In the genomic region with DNA sequence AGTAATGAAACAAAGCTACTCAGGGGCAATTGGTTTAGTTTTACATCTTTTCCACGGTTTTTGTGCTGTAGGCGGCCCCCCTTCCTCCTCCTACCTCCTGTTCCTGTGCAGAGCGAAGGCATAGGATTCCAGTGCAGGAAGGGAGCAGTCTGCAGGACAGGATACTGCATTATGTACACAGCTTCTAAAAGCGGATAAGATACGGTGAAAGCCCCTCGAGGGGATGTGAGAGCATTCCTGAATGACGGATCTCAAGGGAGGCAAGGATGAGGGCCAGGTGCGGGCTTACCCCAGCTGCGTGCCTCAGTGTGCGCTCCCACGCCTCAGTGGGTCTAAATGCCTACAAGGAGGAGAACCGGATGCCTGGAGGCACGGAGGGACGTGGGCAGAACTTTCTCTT, we compare ENCODE assay signal across 15 mouse cellular contexts. TPM values are rescaled to one million over a fixed set of nuclear protein-coding genes. Genes with fewer than 3 reads are reported as not detected.
DNase-seq lines count a peak whose midpoint lies in the region; ATAC-seq and TF ChIP-seq lines count a peak whose summit lies in the region.
"Had no signal": no experiment of that assay in that cellular context is flagged by ENCODE, and none has a peak within 500 bp of the region (broad histone marks: within the 10 kb centered on the region; RNA-seq: fewer than 3 reads in every experiment).

No protein-coding gene starts in this region.

- H3K4me3 ChIP-seq in heart, embryonic 12.5 days, result peak overlapping the region; percentile 23
- no peak overlapping the region for H3K4me3 ChIP-seq in lung, embryonic 14.5 days (ENCODE audit: low read depth, low read length)
- no peak overlapping the region for H3K4me3 ChIP-seq in embryonic facial prominence, embryonic 11.5 days (ENCODE audit: low read depth, low read length)
- H3K4me3 ChIP-seq in limb, embryonic 15.5 days, result no peak overlapping the region; the same call in 1 of the 2 replicates
- H3K4me3 ChIP-seq: liver, embryonic 13.5 days had no signal

- no peaks in the 10 kb centered on the region for H3K36me3 ChIP-seq in heart, embryonic 12.5 days
- H3K36me3 ChIP-seq in lung, embryonic 14.5 days (ENCODE audit: insufficient read depth), result no peaks in the 10 kb centered on the region
- no peaks in the 10 kb centered on the region for H3K36me3 ChIP-seq in embryonic facial prominence, embryonic 11.5 days (replicated peaks; ENCODE audit: control insufficient read depth, insufficient read depth, low read depth, low read length)
- H3K36me3 ChIP-seq in limb, embryonic 15.5 days, result no peaks in the 10 kb centered on the region
- H3K36me3 ChIP-seq: liver, embryonic 13.5 days had no signal

- H3K27ac ChIP-seq in heart, embryonic 12.5 days (ENCODE audit: poor library complexity, severe bottlenecking), result no peak overlapping the region
- no peak overlapping the region for H3K27ac ChIP-seq in lung, embryonic 14.5 days (ENCODE audit: low read depth)
- no peak overlapping the region for H3K27ac ChIP-seq in embryonic facial prominence, embryonic 11.5 days (replicated peaks; ENCODE audit: low read depth, low read length)
- no peak overlapping the region for H3K27ac ChIP-seq in limb, embryonic 15.5 days
- H3K27ac ChIP-seq: liver, embryonic 13.5 days had no signal

- TF ChIP-seq CTCF in lung, embryonic 14.5 days (IDR thresholded peaks at IDR 0.05; ENCODE audit: low read depth), result no peak

- no peaks in the 10 kb centered on the region for H3K27me3 ChIP-seq in heart, embryonic 12.5 days (replicated peaks)
- 0 out of 2 replicates have a peak, but pooled peaks cover 2% of the 10 kb centered on the region for H3K27me3 ChIP-seq in lung, embryonic 14.5 days (ENCODE audit: insufficient read depth, low read length)
- no peaks in the 10 kb centered on the region for H3K27me3 ChIP-seq in embryonic facial prominence, embryonic 11.5 days (ENCODE audit: control insufficient read depth, insufficient read depth, low read length)
- no peaks in the 10 kb centered on the region for H3K27me3 ChIP-seq in limb, embryonic 15.5 days
- H3K27me3 ChIP-seq: liver, embryonic 13.5 days had no signal

- no peak overlapping the region for H3K9ac ChIP-seq in heart, embryonic 12.5 days
- no peak overlapping the region for H3K9ac ChIP-seq in lung, embryonic 14.5 days
- no peak overlapping the region for H3K9ac ChIP-seq in embryonic facial prominence, embryonic 11.5 days (replicated peaks; ENCODE audit: low read length)
- no peak overlapping the region for H3K9ac ChIP-seq in limb, embryonic 15.5 days
- H3K9ac ChIP-seq: liver, embryonic 13.5 days had no signal

- peak overlapping the region; percentile 59 for H3K4me2 ChIP-seq in heart, embryonic 12.5 days
- peak overlapping the region; percentile 41 for H3K4me2 ChIP-seq in lung, embryonic 14.5 days
- H3K4me2 ChIP-seq in embryonic facial prominence, embryonic 11.5 days (ENCODE audit: low read depth, low read length), result peak overlapping the region; percentile 5; the same call in 1 of the 2 replicates
- H3K4me2 ChIP-seq in limb, embryonic 15.5 days, result peak overlapping the region; percentile 33
- H3K4me2 ChIP-seq: liver, embryonic 13.5 days had no signal

- WGBS in heart, embryonic 12.5 days, result 16% methylated on average over 14 of the region's 14 CpGs
- 16% methylated on average over 14 of the region's 14 CpGs for WGBS in lung, embryonic 14.5 days
- WGBS in embryonic facial prominence, embryonic 11.5 days, result 18% methylated on average over 14 of the region's 14 CpGs
- 28% methylated on average over 14 of the region's 14 CpGs for WGBS in limb, embryonic 15.5 days

- DNase-seq in heart, adult 18-20 months, result no peak
- peak; percentile 47 for DNase-seq in lung, embryonic 14.5 days
- DNase-seq in lung, adult 18-20 months, result no peak
- peak; percentile 49 for DNase-seq in embryonic facial prominence, embryonic 11.5 days (ENCODE audit: low spot score)
- no peak for DNase-seq in cerebellum, adult 11 months
- DNase-seq: adrenal gland, postnatal 10 days; cerebellum, adult 9-10 months; liver, embryonic 13.5 days; thymus, adult 18-20 months had no signal

- peak; percentile 81 for ATAC-seq in heart, embryonic 12.5 days (ENCODE audit: insufficient number of reproducible peaks, low FRiP score)
- peak; percentile 83 for ATAC-seq in lung, embryonic 14.5 days (ENCODE audit: insufficient read depth)
- peak; percentile 72 for ATAC-seq in embryonic facial prominence, embryonic 11.5 days (replicated peaks; ENCODE audit: insufficient number of reproducible peaks, low FRiP score, low TSS enrichment, low read depth)
- no peak for ATAC-seq in limb, embryonic 15.5 days (ENCODE audit: insufficient number of reproducible peaks, low FRiP score, low TSS enrichment, low read depth)
- no peak for ATAC-seq in inflammation-experienced regulatory T-cells, adult 6 months

- no peaks in the 10 kb centered on the region for H3K9me3 ChIP-seq in heart, embryonic 12.5 days (replicated peaks)
- no peaks in the 10 kb centered on the region for H3K9me3 ChIP-seq in lung, embryonic 14.5 days (ENCODE audit: low read depth, low read length)
- no peaks in the 10 kb centered on the region for H3K9me3 ChIP-seq in embryonic facial prominence, embryonic 11.5 days (replicated peaks; ENCODE audit: control insufficient read depth, low read length)
- no peaks in the 10 kb centered on the region for H3K9me3 ChIP-seq in limb, embryonic 15.5 days
- H3K9me3 ChIP-seq: liver, embryonic 13.5 days had no signal

- H3K4me1 ChIP-seq in heart, embryonic 12.5 days (replicated peaks), result no peaks in the 10 kb centered on the region; the same call in 1 of the 2 replicates
- H3K4me1 ChIP-seq in lung, embryonic 14.5 days (ENCODE audit: insufficient read depth), result no peaks in the 10 kb centered on the region
- H3K4me1 ChIP-seq in embryonic facial prominence, embryonic 11.5 days (ENCODE audit: control insufficient read depth, insufficient read depth, low read length), result no peaks in the 10 kb centered on the region
- H3K4me1 ChIP-seq in limb, embryonic 15.5 days, result peaks cover 5% of the 10 kb centered on the region
- H3K4me1 ChIP-seq: liver, embryonic 13.5 days had no signal

RNA-seq across cellular contexts. Expression of a gene that starts 53.1 kb away (rescaled TPM):
- polyA plus RNA-seq in heart, embryonic 12.5 days (2016; fragmentation: Nextera tagmentation; extraction: Ambion mirVana), result 0.21 and 0.37 TPM in 2 replicates
- total RNA-seq in heart, adult 18-20 months (2021), result not detected
- 9.8 and 10.8 TPM in 2 replicates for polyA plus RNA-seq in lung, embryonic 14.5 days (2014; fragmentation: Nextera tagmentation; extraction: Ambion mirVana)
- 0.86 and 1.1 TPM in 2 replicates for polyA plus RNA-seq in embryonic facial prominence, embryonic 11.5 days (2014; fragmentation: Nextera tagmentation; extraction: Ambion mirVana)
- polyA plus RNA-seq in limb, embryonic 15.5 days (2015; fragmentation: Nextera tagmentation; extraction: Ambion mirVana), result 0.38 and 0.46 TPM in 2 replicates
- polyA plus RNA-seq in inflammation-experienced regulatory T-cells, adult 6 months (2017; shearing (Covaris generic)), result not detected
- total RNA-seq: adrenal gland, postnatal 10 days had no signal
- polyA plus RNA-seq: C2C12; forebrain, embryonic 11.5 days; gonadal fat pad, adult 2 months had no signal

Comparison
In these comparisons a context has a peak if more than half of its experiments do, and no peak if none do; other contexts are left out.
1. DNase-seq: peak in lung, embryonic 14.5 days (single experiment) and embryonic facial prominence, embryonic 11.5 days (single experiment); none in heart, adult 18-20 months (0 of 2), lung, adult 18-20 months (0 of 2) and cerebellum, adult 11 months (single experiment).
2. ATAC-seq: peak in heart, embryonic 12.5 days (single experiment), lung, embryonic 14.5 days (single experiment) and embryonic facial prominence, embryonic 11.5 days (single experiment); none in limb, embryonic 15.5 days (single experiment) and inflammation-experienced regulatory T-cells, adult 6 months (single experiment).
3. H3K4me2 ChIP-seq: peak in every context shown above with its lines; median percentile 59 in heart, embryonic 12.5 days; 41 in lung, embryonic 14.5 days; 33 in limb, embryonic 15.5 days; 5 in embryonic facial prominence, embryonic 11.5 days.